Mouse (Mus musculus): ENCODE data around the gene Rnf31. TPM values are rescaled to one million over a fixed set of nuclear protein-coding genes. Genes with fewer than 3 reads are reported as not detected.

Rnf31 gene
- total and polyA plus RNA-seq, 3 experiments: 12.9 to 24.5 TPM; not detected in 1

DNA sequence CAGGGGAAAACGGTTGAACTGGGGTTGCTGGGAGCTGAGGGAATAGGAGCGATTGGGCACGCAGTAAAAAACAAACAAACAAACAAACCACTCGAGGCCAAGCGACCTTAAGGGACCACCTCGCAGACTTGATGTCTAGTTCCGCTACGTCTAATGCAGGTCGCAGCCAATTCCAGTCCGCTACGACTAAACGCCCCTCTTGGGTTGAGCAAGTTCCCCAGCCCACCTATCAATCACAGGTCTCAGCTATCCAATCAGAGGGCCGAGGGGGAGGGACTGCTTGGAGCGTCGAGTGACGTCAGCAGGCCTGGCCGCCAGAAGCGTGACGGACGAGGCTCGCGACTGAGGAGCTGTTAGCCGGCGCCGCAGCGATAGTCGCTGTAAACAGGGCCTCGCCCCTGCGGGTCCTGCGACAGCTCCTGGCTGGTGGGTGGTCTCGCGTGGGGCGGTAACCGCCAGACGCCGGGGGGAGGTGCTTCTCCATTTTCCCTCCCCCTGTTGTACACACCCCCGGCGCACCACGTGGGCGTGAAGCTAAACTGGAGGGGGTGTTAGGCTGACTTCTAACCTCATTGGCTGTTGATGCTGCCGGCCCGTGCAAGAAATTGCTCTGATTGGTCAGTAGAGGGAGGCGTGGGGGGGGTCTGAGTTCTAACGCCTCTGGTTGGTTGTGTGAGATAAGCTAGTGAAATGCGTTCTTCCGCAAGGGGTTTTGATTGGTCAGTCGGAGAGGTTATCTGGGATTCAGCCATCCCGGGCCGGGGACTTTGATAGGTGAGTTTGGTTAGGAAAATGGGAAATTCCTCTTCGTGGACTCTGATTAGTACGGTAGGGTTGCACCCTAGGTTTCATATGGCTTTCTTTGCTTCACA lies 31.1 kb upstream of the Rnf31 start, which contains the start of gene A730061H03Rik (continued):
- peak; percentile 26; the same call in 1 of the 2 replicates for TF ChIP-seq ETS1 (IDR thresholded peaks at IDR 0.05; ENCODE audit: low read depth, low read length)
- peak; percentile 89 for TF ChIP-seq GATA1 (IDR thresholded peaks at IDR 0.05; ENCODE audit: low read depth, low read length)
- TF ChIP-seq ZC3H11A (IDR thresholded peaks at IDR 0.05; ENCODE audit: low read depth, low read length): no peak
- peak; percentile 51; the same call in 1 of the 2 replicates for TF ChIP-seq RCOR1 (IDR thresholded peaks at IDR 0.05; ENCODE audit: low read depth, low read length)
- no peak for TF ChIP-seq RAD21 (IDR thresholded peaks at IDR 0.05; ENCODE audit: low read depth, low read length)

DNA sequence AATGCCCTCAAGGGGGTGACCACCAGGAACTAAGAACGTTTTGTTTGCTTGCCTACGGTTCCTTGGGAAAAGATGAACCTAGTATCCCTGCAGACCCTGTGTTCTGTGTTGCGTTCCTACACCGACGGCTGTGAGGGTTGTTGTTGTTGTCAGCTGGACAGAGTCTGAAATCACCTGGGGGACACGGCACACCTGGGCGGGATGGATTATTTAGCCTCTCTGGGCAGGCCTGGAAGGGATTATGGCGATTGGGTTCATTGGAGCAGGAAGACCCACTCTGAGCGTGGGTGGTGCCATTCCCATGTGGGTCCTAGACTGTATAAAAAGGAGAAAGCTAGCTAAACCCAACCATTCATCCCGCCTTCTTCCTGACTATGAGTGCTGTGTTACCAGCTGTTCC lies 29.6 kb upstream of the Rnf31 start:
- Histone ChIP-seq H3K36me3 (ENCODE audit: control insufficient read depth in 1 of 2, insufficient read depth in 2 of 2, low read length in 2 of 2) (peaks cover 0 to 18% of the 10 kb centered on the region in 2 experiments; a peak in 2 of 4 replicates), H3K27ac (ENCODE audit: control insufficient read depth, low read depth, low read length) (no peak overlapping the region), H3K79me2 (ENCODE audit: control insufficient read depth, insufficient read depth, low read length, poor library complexity) (no peaks in the 10 kb centered on the region; the same call in none of the 2 replicates), H3K4me3 (ENCODE audit: control insufficient read depth in 1 of 2, insufficient read depth in 1 of 2, low read depth in 2 of 2, low read length in 2 of 2) (no peak overlapping the region), H3K4me1 (ENCODE audit: control insufficient read depth in 1 of 2, insufficient read depth in 2 of 2, low read length in 2 of 2) (peaks cover 7 to 18% of the 10 kb centered on the region in 2 experiments; a peak in 3 of 4 replicates), H3K9me3 (replicated peaks; ENCODE audit: insufficient read depth, low read length) (no peaks in the 10 kb centered on the region), H3K9ac (ENCODE audit: control insufficient read depth, low read depth, low read length, poor library complexity, severe bottlenecking) (no peak overlapping the region), H3K27me3 (ENCODE audit: control insufficient read depth in 1 of 2, insufficient read depth in 2 of 2, low read length in 2 of 2) (no peaks in the 10 kb centered on the region)
- no peak for DNase-seq (ENCODE audit: low read depth, low spot score)
- TF ChIP-seq MYB (IDR thresholded peaks at IDR 0.05; ENCODE audit: low read depth, low read length) (no peak), MEF2A (IDR thresholded peaks at IDR 0.05; ENCODE audit: extremely low read depth, insufficient replicate concordance, low read depth, low read length, poor library complexity, severe bottlenecking) (no peak), GATA1 (IDR thresholded peaks at IDR 0.05; ENCODE audit: low read depth, low read length) (no peak), JUND (IDR thresholded peaks at IDR 0.05; ENCODE audit: low read depth, low read length) (no peak), RCOR1 (IDR thresholded peaks at IDR 0.05; ENCODE audit: low read depth, low read length) (no peak), POLR2AphosphoS5 (IDR thresholded peaks at IDR 0.05; ENCODE audit: borderline replicate concordance, low read depth, low read length) (no peak), KAT2A (conservative IDR thresholded peaks at IDR 0.05; ENCODE audit: low read depth, low read length) (no peak), BHLHE40 (IDR thresholded peaks at IDR 0.05; ENCODE audit: borderline replicate concordance, low read depth, low read length) (no peak), ETS1 (IDR thresholded peaks at IDR 0.05; ENCODE audit: low read depth, low read length) (no peak)

DNA sequence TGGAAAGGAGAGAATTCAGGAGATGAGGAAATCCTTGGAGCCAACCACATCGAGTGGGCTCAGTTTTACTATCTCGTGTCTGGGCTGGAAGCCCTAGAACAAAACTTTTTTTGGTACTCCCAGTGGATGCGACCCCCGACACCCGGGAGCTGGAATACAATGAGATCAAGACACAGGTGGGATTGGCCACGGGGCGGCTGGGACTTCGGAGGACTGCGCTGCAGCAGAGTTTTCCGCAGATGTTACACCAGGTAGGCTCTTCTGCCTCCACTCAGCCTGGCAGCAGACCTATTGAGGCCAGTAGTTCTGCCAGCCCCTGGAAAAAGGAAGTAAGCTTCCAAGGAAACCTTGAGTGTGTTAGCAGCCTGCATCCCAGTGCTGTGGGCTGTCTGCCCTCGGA lies 28.3 kb upstream of the Rnf31 start:
- no peak for DNase-seq (ENCODE audit: low read depth, low spot score)
- Histone ChIP-seq H3K9ac (ENCODE audit: control insufficient read depth, low read depth, low read length, poor library complexity, severe bottlenecking) (no peak overlapping the region), H3K4me3 (ENCODE audit: control insufficient read depth in 1 of 2, insufficient read depth in 1 of 2, low read depth in 2 of 2, low read length in 2 of 2) (no peak overlapping the region), H3K4me1 (ENCODE audit: control insufficient read depth in 1 of 2, insufficient read depth in 2 of 2, low read length in 2 of 2) (peaks cover under 1 to 12% of the 10 kb centered on the region in 2 experiments; a peak in 3 of 4 replicates), H3K9me3 (replicated peaks; ENCODE audit: insufficient read depth, low read length) (no peaks in the 10 kb centered on the region), H3K79me2 (ENCODE audit: control insufficient read depth, insufficient read depth, low read length, poor library complexity) (no peaks in the 10 kb centered on the region; the same call in none of the 2 replicates), H3K27me3 (ENCODE audit: control insufficient read depth in 1 of 2, insufficient read depth in 2 of 2, low read length in 2 of 2) (no peaks in the 10 kb centered on the region), H3K27ac (ENCODE audit: control insufficient read depth, low read depth, low read length) (no peak overlapping the region), H3K36me3 (ENCODE audit: control insufficient read depth in 1 of 2, insufficient read depth in 2 of 2, low read length in 2 of 2) (peaks cover 0 to 10% of the 10 kb centered on the region in 2 experiments; a peak in 2 of 4 replicates)
- TF ChIP-seq NELFE (IDR thresholded peaks at IDR 0.05; ENCODE audit: low read depth, low read length): no peak
- TF ChIP-seq RCOR1 (IDR thresholded peaks at IDR 0.05; ENCODE audit: low read depth, low read length): no peak
- TF ChIP-seq ZC3H11A (IDR thresholded peaks at IDR 0.05; ENCODE audit: low read depth, low read length): no peak
- no peak for TF ChIP-seq CHD1 (IDR thresholded peaks at IDR 0.05; ENCODE audit: low read depth, low read length)
- no peak for TF ChIP-seq USF2 (IDR thresholded peaks at IDR 0.05; ENCODE audit: borderline replicate concordance in 1 of 2, insufficient read depth in 1 of 2, low read depth in 1 of 2, low read length in 2 of 2)
- no peak for TF ChIP-seq GATA1 (IDR thresholded peaks at IDR 0.05; ENCODE audit: low read depth, low read length)
- TF ChIP-seq POLR2A (IDR thresholded peaks at IDR 0.05; ENCODE audit: control insufficient read depth in 1 of 2, insufficient read depth in 1 of 2, low read depth in 1 of 2, low read length in 2 of 2, poor library complexity in 1 of 2): no peak
- no peak for TF ChIP-seq ZNF384 (IDR thresholded peaks at IDR 0.05; ENCODE audit: low read depth, low read length)
- TF ChIP-seq POLR2AphosphoS2 (IDR thresholded peaks at IDR 0.05; ENCODE audit: low read length): no peak
- TF ChIP-seq HCFC1 (IDR thresholded peaks at IDR 0.05; ENCODE audit: low read depth, low read length): no peak
- TF ChIP-seq RAD21 (IDR thresholded peaks at IDR 0.05; ENCODE audit: low read depth, low read length): no peak
- no peak for TF ChIP-seq KAT2A (conservative IDR thresholded peaks at IDR 0.05; ENCODE audit: low read depth, low read length)
- no peak for TF ChIP-seq BHLHE40 (IDR thresholded peaks at IDR 0.05; ENCODE audit: borderline replicate concordance, low read depth, low read length)
- no peak for TF ChIP-seq MYB (IDR thresholded peaks at IDR 0.05; ENCODE audit: low read depth, low read length)
